Mouse (Mus musculus): ENCODE results near the gene Psme3. TPM values are rescaled to one million over a fixed set of nuclear protein-coding genes. Genes with fewer than 3 reads are reported as not detected.

Gene Psme3
- polyA plus RNA-seq, 1 experiment = 89.9 TPM

DNA sequence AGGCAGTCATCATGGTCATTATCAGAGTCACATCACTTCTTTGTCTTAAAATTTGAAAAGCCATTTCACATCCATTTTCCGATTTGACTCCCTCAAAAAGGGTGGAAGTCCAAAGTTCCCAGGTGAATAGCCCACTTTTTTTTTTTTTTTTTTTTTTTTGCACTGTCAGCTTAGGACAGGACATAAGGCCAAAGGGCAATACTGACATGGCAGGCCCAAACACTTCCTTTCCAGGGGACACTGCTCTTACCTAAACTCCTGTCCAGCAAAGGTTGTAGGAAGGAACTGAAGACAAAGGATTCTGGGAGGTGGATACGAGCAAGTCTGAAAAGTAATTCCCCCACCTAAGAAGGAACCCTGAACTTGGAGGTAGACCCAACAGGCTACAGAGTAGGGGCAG is 39.9 kb downstream of the Psme3 start:
- TF ChIP-seq USF1 (IDR thresholded peaks at IDR 0.05; ENCODE audit: low read depth) (no peak), MYOD1 (IDR thresholded peaks at IDR 0.05; ENCODE audit: control insufficient read depth, insufficient read length, low read depth) (no peak), CTCF (IDR thresholded peaks at IDR 0.05; ENCODE audit: control insufficient read depth, insufficient read depth, insufficient read length) (no peak), MAX (IDR thresholded peaks at IDR 0.05) (no peak), CEBPB (IDR thresholded peaks at IDR 0.05; ENCODE audit: low read depth) (no peak), FOSL1 (IDR thresholded peaks at IDR 0.05; ENCODE audit: insufficient read depth, low read length, poor library complexity, severe bottlenecking) (no peak), MYOG (IDR thresholded peaks at IDR 0.05; ENCODE audit: control insufficient read depth, extremely low read depth, insufficient read length) (no peak)
- Histone ChIP-seq H3K27me3 (ENCODE audit: control insufficient read depth, insufficient read depth, insufficient read length) (peaks cover 17% of the 10 kb centered on the region), H3ac (ENCODE audit: control insufficient read depth, insufficient read length, low read depth) (no peak overlapping the region), H3K79me2 (ENCODE audit: control insufficient read depth, insufficient read depth) (no peaks in the 10 kb centered on the region), H3K79me3 (ENCODE audit: low read depth) (no peaks in the 10 kb centered on the region), H3K4me3 (ENCODE audit: insufficient read depth, poor library complexity, severe bottlenecking) (no peak overlapping the region), H3K36me3 (ENCODE audit: control insufficient read depth, insufficient read depth) (no peaks in the 10 kb centered on the region)

DNA sequence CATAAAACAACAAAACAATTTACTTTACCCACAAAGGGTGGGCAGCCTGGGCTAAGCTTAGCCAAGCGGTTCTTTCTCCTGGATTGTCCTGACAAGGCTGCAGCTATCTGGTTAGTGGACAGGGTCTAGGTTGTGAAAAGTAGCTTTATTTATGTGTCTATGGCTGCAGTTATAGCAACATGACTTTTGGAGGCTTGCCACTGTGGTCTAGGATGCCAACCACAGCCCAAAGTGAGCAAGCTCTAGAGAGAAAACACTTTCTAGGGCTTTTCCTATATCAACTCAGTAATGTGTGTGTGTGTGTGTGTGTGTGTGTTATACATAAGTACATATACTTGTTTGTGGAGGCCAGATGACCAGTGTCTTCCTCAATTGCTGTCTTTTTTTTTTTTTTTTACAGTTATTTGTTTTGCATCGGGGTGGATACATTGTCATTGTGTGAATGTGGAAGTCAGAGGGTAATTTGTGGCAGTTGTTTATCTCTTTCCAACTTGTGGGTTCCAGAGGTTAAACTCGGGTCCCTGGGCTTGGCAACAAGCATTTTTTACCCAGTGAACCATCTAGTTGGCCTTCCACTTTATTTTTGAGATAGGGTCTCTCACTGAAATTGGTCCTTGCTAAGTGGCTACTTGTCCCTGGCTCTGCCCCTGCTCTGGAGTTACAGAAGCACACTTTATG is 41.6 kb downstream of the Psme3 start:
- TF ChIP-seq FOSL1 (IDR thresholded peaks at IDR 0.05; ENCODE audit: insufficient read depth, low read length, poor library complexity, severe bottlenecking) (no peak), MYOD1 (IDR thresholded peaks at IDR 0.05; ENCODE audit: control insufficient read depth, insufficient read length, low read depth) (no peak), MAX (IDR thresholded peaks at IDR 0.05) (no peak)
- Histone ChIP-seq H3K79me2 (ENCODE audit: control insufficient read depth, insufficient read depth) (no peaks in the 10 kb centered on the region), H3K36me3 (ENCODE audit: control insufficient read depth, insufficient read depth) (no peaks in the 10 kb centered on the region), H3K79me3 (ENCODE audit: low read depth) (no peaks in the 10 kb centered on the region), H3K27me3 (ENCODE audit: control insufficient read depth, insufficient read depth, insufficient read length) (peaks cover 15% of the 10 kb centered on the region), H3K4me3 (ENCODE audit: insufficient read depth, poor library complexity, severe bottlenecking) (no peak overlapping the region), H3ac (ENCODE audit: control insufficient read depth, insufficient read length, low read depth) (no peak overlapping the region)

DNA sequence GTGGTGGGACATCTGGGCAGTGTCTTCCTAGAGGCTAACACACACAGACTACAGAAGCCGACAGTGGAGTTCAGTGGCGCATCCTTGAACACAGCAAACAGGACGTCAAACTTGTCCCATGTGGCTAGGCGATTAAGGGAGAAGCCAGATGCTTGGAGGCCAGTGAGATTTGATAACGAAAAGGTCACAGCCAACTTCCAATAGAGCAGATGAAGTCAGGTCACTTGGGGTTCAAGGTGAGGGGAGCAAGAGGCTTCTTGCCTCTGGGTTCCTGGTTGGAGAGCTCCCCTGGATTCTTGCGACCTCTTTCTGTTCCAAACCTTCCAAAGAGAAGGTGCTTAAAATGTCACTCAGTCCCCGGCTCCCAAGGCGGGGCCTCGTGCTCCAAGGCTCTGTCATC is 43.8 kb downstream of the Psme3 start:
- TF ChIP-seq MYOG (IDR thresholded peaks at IDR 0.05; ENCODE audit: control insufficient read depth, extremely low read depth, insufficient read length) = no peak
- no peak for TF ChIP-seq CEBPB (IDR thresholded peaks at IDR 0.05; ENCODE audit: low read depth)
- no peak for TF ChIP-seq FOSL1 (IDR thresholded peaks at IDR 0.05; ENCODE audit: insufficient read depth, low read length, poor library complexity, severe bottlenecking)
- TF ChIP-seq MAX (IDR thresholded peaks at IDR 0.05) = no peak
- TF ChIP-seq CTCF (IDR thresholded peaks at IDR 0.05; ENCODE audit: control insufficient read depth, insufficient read depth, insufficient read length) = no peak
- no peak for TF ChIP-seq MYOD1 (IDR thresholded peaks at IDR 0.05; ENCODE audit: control insufficient read depth, insufficient read length, low read depth)
- TF ChIP-seq USF1 (IDR thresholded peaks at IDR 0.05; ENCODE audit: low read depth) = no peak
- H3ac ChIP-seq (ENCODE audit: control insufficient read depth, insufficient read length, low read depth) = no peak overlapping the region
- no peaks in the 10 kb centered on the region for H3K79me3 ChIP-seq (ENCODE audit: low read depth)
- no peaks in the 10 kb centered on the region for H3K79me2 ChIP-seq (ENCODE audit: control insufficient read depth, insufficient read depth)
- no peak overlapping the region for H3K4me3 ChIP-seq (ENCODE audit: insufficient read depth, poor library complexity, severe bottlenecking)
- H3K27me3 ChIP-seq (ENCODE audit: control insufficient read depth, insufficient read depth, insufficient read length) = peaks cover 14% of the 10 kb centered on the region
- H3K36me3 ChIP-seq (ENCODE audit: control insufficient read depth, insufficient read depth) = no peaks in the 10 kb centered on the region

DNA sequence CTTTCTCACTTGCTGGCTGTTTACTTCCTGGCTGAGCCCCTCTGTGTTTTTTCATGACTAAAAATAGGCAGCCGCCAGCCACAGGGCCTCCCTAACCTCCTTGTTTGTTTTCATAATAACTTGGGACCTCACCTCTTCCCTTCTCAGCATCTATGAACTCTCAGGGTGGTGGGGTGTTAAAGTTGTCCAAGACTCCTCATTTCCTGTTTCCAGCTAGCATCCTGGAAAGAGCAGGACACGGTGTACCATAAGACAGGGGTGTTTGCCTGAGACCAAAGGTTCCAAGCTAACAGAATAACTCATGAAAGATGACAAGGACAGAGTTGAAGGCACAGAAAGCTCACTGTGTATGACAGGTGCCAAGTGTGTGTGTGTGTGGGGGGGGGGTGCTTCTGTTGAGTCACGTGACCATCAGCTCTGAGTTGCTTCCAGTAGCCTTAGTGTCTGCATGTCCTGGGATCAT is 44.7 kb downstream of the Psme3 start:
- peak; percentile 78 for TF ChIP-seq USF1 (IDR thresholded peaks at IDR 0.05; ENCODE audit: low read depth)
- TF ChIP-seq MYOD1 (IDR thresholded peaks at IDR 0.05; ENCODE audit: control insufficient read depth, insufficient read length, low read depth) = no peak
- Histone ChIP-seq H3K27me3 (ENCODE audit: control insufficient read depth, insufficient read depth, insufficient read length) (peaks cover 14% of the 10 kb centered on the region), H3K79me3 (ENCODE audit: low read depth) (no peaks in the 10 kb centered on the region), H3K4me3 (ENCODE audit: insufficient read depth, poor library complexity, severe bottlenecking) (no peak overlapping the region), H3ac (ENCODE audit: control insufficient read depth, insufficient read length, low read depth) (no peak overlapping the region), H3K36me3 (ENCODE audit: control insufficient read depth, insufficient read depth) (no peaks in the 10 kb centered on the region), H3K79me2 (ENCODE audit: control insufficient read depth, insufficient read depth) (no peaks in the 10 kb centered on the region)

DNA sequence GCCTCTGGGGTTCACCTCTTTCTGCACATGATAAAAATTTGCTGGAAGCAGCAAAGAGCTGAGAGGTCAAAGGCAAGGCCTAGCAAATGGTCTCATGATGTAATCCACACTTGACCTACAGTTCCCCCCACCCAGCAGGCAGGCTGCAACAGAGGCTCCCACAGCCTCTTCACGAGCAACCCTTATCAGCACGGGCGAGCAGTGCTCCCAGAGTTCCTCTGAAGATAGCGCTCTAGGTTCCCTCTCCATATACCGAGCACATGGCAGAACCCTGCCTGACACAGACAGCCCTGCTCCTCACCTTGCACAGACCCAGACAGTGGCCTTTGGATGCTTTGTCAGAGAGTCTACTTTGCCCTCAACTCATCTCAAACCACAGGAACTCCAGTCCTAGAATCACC is 48.5 kb downstream of the Psme3 start:
- Histone ChIP-seq H3K4me3 (ENCODE audit: insufficient read depth, poor library complexity, severe bottlenecking) (no peak overlapping the region), H3K27me3 (ENCODE audit: control insufficient read depth, insufficient read depth, insufficient read length) (peaks cover 17% of the 10 kb centered on the region), H3K79me3 (ENCODE audit: low read depth) (no peaks in the 10 kb centered on the region), H3K79me2 (ENCODE audit: control insufficient read depth, insufficient read depth) (no peaks in the 10 kb centered on the region), H3K36me3 (ENCODE audit: control insufficient read depth, insufficient read depth) (no peaks in the 10 kb centered on the region), H3ac (ENCODE audit: control insufficient read depth, insufficient read length, low read depth) (no peak overlapping the region)
- TF ChIP-seq USF1 (IDR thresholded peaks at IDR 0.05; ENCODE audit: low read depth) (no peak), CEBPB (IDR thresholded peaks at IDR 0.05; ENCODE audit: low read depth) (no peak), MYOG (IDR thresholded peaks at IDR 0.05; ENCODE audit: control insufficient read depth, extremely low read depth, insufficient read length) (no peak), MAX (IDR thresholded peaks at IDR 0.05) (no peak), MYOD1 (IDR thresholded peaks at IDR 0.05; ENCODE audit: control insufficient read depth, insufficient read length, low read depth) (no peak), FOSL1 (IDR thresholded peaks at IDR 0.05; ENCODE audit: insufficient read depth, low read length, poor library complexity, severe bottlenecking) (no peak), CTCF (IDR thresholded peaks at IDR 0.05; ENCODE audit: control insufficient read depth, insufficient read depth, insufficient read length) (no peak)

DNA sequence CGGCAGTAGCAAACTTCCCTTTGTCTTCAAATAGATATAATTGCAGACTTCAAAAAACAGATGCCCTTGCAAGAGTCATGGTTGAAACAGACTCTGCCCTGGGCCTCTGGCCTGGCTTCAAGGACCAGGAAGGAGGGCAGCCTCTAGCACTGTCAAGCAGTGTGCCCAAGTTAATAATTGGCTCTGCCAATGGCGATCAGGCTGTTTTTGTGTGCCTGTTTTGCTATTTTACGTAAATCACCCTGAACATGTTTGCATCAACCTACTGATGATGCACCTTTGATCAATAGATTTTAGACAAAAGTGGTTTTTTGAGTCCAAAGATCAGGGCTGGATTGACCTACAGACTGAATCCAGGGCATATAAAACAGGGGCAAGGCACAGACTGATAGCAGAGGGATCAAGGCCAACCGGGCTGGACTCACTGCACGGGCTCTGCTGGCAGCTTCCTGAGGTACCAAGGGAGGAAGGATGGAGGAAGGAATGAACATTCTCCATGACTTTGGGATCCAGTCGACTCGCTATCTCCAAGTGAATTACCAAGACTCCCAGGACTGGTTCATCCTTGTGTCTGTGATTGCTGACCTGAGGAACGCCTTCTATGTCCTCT is 51.4 kb downstream of the Psme3 start, which contains the start of gene G6pc:
G6pc (plus strand) TSS at position 236 of the 610 bp plus-strand sequence.
- Histone ChIP-seq H3K36me3 (ENCODE audit: control insufficient read depth, insufficient read depth) (no peaks in the 10 kb centered on the region), H3K4me3 (ENCODE audit: insufficient read depth, poor library complexity, severe bottlenecking) (no peak within 1 kb of the TSS), H3ac (ENCODE audit: control insufficient read depth, insufficient read length, low read depth) (no peak within 1 kb of the TSS), H3K79me2 (ENCODE audit: control insufficient read depth, insufficient read depth) (no peaks in the 10 kb centered on the region), H3K79me3 (ENCODE audit: low read depth) (no peaks in the 10 kb centered on the region), H3K27me3 (ENCODE audit: control insufficient read depth, insufficient read depth, insufficient read length) (peaks cover 21% of the 10 kb centered on the region)
- TF ChIP-seq USF1 (IDR thresholded peaks at IDR 0.05; ENCODE audit: low read depth) (no peak), FOSL1 (IDR thresholded peaks at IDR 0.05; ENCODE audit: insufficient read depth, low read length, poor library complexity, severe bottlenecking) (no peak), MYOD1 (IDR thresholded peaks at IDR 0.05; ENCODE audit: control insufficient read depth, insufficient read length, low read depth) (no peak), CTCF (IDR thresholded peaks at IDR 0.05; ENCODE audit: control insufficient read depth, insufficient read depth, insufficient read length) (no peak), MAX (IDR thresholded peaks at IDR 0.05) (no peak), MYOG (IDR thresholded peaks at IDR 0.05; ENCODE audit: control insufficient read depth, extremely low read depth, insufficient read length) (no peak), CEBPB (IDR thresholded peaks at IDR 0.05; ENCODE audit: low read depth) (no peak)

Data from C2C12 (cell line).